Mouse (Mus musculus): ENCODE results near the gene Actl10.
A peak's percentile ranks its signal among the peaks of the same experiment; 100 is the strongest.

GRCm38 (mm10) chr2:154541630-154542029, 9.9 kb upstream of the Actl10 start:
- TF ChIP-seq CTCF (IDR thresholded peaks at IDR 0.05; ENCODE audit: extremely low read depth, insufficient read depth, low read length), result no peak
- 0 out of 2 replicates have a peak, but pooled peaks have one; percentile 18 for TF ChIP-seq POLR2A (IDR thresholded peaks at IDR 0.05; ENCODE audit: extremely low read depth, insufficient read depth, low read length)

All from cortical plate, adult 2 months (tissue).